Mouse (Mus musculus): ENCODE measurements around the gene Cecr2.
"Not testable (repeated sequence)": the region's sequence is repeated elsewhere in the genome, so short reads cannot be mapped to it uniquely, and the experiment has no call there.

The Cecr2 gene

GRCm38 (mm10) chr6:120773149-120773628 is 107.0 kb downstream of the Cecr2 start, which contains the start of gene Slc25a18:
Slc25a18 (plus strand) TSS chr6:120773578.
- DNase-seq (ENCODE audit: low read depth, low spot score), result no peak

GRCm38 (mm10) chr6:120773763-120774162 is 107.6 kb downstream of the Cecr2 start:
- DNase-seq (ENCODE audit: low read depth, low spot score), result no peak

- no peak for DNase-seq (ENCODE audit: low read depth, low spot score)
Measured at GRCm38 (mm10) chr6:120776286-120776685, 110.1 kb downstream of the Cecr2 start.

GRCm38 (mm10) chr6:120777533-120777932 is 111.4 kb downstream of the Cecr2 start:
- no peak for DNase-seq (ENCODE audit: low read depth, low spot score)

GRCm38 (mm10) chr6:120778226-120778625 is 112.1 kb downstream of the Cecr2 start:
- no peak for DNase-seq (ENCODE audit: low read depth, low spot score)

- no peak for DNase-seq (ENCODE audit: low read depth, low spot score)
Measured at GRCm38 (mm10) chr6:120782948-120783347, 116.8 kb downstream of the Cecr2 start.

- no peak for DNase-seq (ENCODE audit: low read depth, low spot score)
Measured at GRCm38 (mm10) chr6:120784351-120784750, 118.2 kb downstream of the Cecr2 start.

- DNase-seq (ENCODE audit: low read depth, low spot score), result no peak
Measured at GRCm38 (mm10) chr6:120788068-120788607, 122.0 kb downstream of the Cecr2 start.

- DNase-seq (ENCODE audit: low read depth, low spot score), result peak; percentile 68
Measured at GRCm38 (mm10) chr6:120788904-120789303, 122.7 kb downstream of the Cecr2 start.

GRCm38 (mm10) chr6:120790153-120790552 is 124.0 kb downstream of the Cecr2 start:
- no peak for DNase-seq (ENCODE audit: low read depth, low spot score)

- DNase-seq (ENCODE audit: low read depth, low spot score), result no peak
Measured at GRCm38 (mm10) chr6:120790717-120791116, 124.5 kb downstream of the Cecr2 start.

GRCm38 (mm10) chr6:120792947-120793346 is 126.8 kb downstream of the Cecr2 start:
- DNase-seq (ENCODE audit: low read depth, low spot score), result peak; percentile 71

GRCm38 (mm10) chr6:120795422-120796086 is 129.4 kb downstream of the Cecr2 start:
- no peak for DNase-seq (ENCODE audit: low read depth, low spot score)

- no peak for DNase-seq (ENCODE audit: low read depth, low spot score)
Measured at GRCm38 (mm10) chr6:120796111-120796510, 129.9 kb downstream of the Cecr2 start.

- peak; percentile 45 for DNase-seq (ENCODE audit: low read depth, low spot score)
Measured at GRCm38 (mm10) chr6:120798019-120798418, 131.8 kb downstream of the Cecr2 start.

- DNase-seq (ENCODE audit: low read depth, low spot score), result no peak
Measured at GRCm38 (mm10) chr6:120798905-120799304, 132.7 kb downstream of the Cecr2 start.

- no peak for DNase-seq (ENCODE audit: low read depth, low spot score)
Measured at GRCm38 (mm10) chr6:120799581-120800041, 133.4 kb downstream of the Cecr2 start.

- DNase-seq (ENCODE audit: low read depth, low spot score), result no peak
Measured at GRCm38 (mm10) chr6:120806999-120807737, 141.0 kb downstream of the Cecr2 start.

GRCm38 (mm10) chr6:120807738-120808081 is 141.5 kb downstream of the Cecr2 start:
- DNase-seq (ENCODE audit: low read depth, low spot score), result no peak

- DNase-seq (ENCODE audit: low read depth, low spot score), result not testable (repeated sequence)
Measured at GRCm38 (mm10) chr6:120811999-120812398, 145.8 kb downstream of the Cecr2 start.

GRCm38 (mm10) chr6:120819294-120819693 is 153.1 kb downstream of the Cecr2 start:
- DNase-seq (ENCODE audit: low read depth, low spot score), result no peak

GRCm38 (mm10) chr6:120820144-120820543 is 154.0 kb downstream of the Cecr2 start:
- no peak for DNase-seq (ENCODE audit: low read depth, low spot score)
